In the genomic region with DNA sequence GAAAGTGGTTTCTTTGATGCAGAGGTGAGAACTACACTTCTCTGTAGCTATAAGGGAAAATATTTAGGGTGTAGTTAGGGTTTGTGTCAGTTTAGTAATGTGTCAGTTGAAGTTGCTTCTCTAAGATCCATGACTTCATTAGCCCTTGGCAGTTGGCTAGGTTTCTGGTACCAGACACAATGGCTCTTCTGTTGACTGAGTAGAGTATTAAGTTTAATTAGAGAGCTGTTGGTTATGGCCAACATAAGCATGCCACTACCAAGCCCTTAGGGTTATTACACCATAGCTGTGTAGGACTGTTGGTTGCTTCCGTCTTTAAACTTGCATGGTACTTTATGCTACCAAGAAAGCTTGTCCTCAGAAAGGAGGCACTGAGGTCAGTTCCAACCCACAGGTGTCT, we compare ENCODE assay signal across 22 mouse cellular contexts.
A peak's percentile ranks its signal among the peaks of the same experiment; 100 is the strongest.
DNase-seq lines count a peak whose midpoint lies in the region; ATAC-seq lines count a peak whose summit lies in the region.
"Had no signal": no experiment of that assay in that cellular context is flagged by ENCODE, and none has a peak within 500 bp of the region (broad histone marks: within the 10 kb centered on the region; RNA-seq: fewer than 3 reads in every experiment).

No protein-coding gene starts in this region.

- H3K4me2 ChIP-seq in limb, embryonic 13.5 days (replicated peaks) = no peak overlapping the region
- no peak overlapping the region for H3K4me2 ChIP-seq in limb, embryonic 15.5 days
- H3K4me2 ChIP-seq: embryonic facial prominence, embryonic 12.5 days; forebrain, embryonic 12.5 days had no signal

- no peak overlapping the region for H3K9ac ChIP-seq in limb, embryonic 13.5 days
- H3K9ac ChIP-seq in limb, embryonic 15.5 days = no peak overlapping the region
- H3K9ac ChIP-seq: embryonic facial prominence, embryonic 12.5 days; forebrain, embryonic 12.5 days had no signal

- H3K4me3 ChIP-seq in limb, embryonic 13.5 days = no peak overlapping the region
- no peak overlapping the region for H3K4me3 ChIP-seq in limb, embryonic 15.5 days
- H3K4me3 ChIP-seq: embryonic facial prominence, embryonic 10.5 days; embryonic facial prominence, embryonic 12.5 days; forebrain, embryonic 10.5 days; forebrain, embryonic 12.5 days had no signal

- H3K36me3 ChIP-seq in limb, embryonic 13.5 days = no peaks in the 10 kb centered on the region
- no peaks in the 10 kb centered on the region for H3K36me3 ChIP-seq in limb, embryonic 15.5 days
- H3K36me3 ChIP-seq: embryonic facial prominence, embryonic 10.5 days; embryonic facial prominence, embryonic 12.5 days; forebrain, embryonic 10.5 days; forebrain, embryonic 12.5 days had no signal

- H3K9me3 ChIP-seq in limb, embryonic 13.5 days = no peaks in the 10 kb centered on the region
- no peaks in the 10 kb centered on the region for H3K9me3 ChIP-seq in limb, embryonic 15.5 days
- H3K9me3 ChIP-seq: embryonic facial prominence, embryonic 10.5 days; embryonic facial prominence, embryonic 12.5 days; forebrain, embryonic 10.5 days; forebrain, embryonic 12.5 days had no signal

- H3K4me1 ChIP-seq in limb, embryonic 13.5 days = no peaks in the 10 kb centered on the region
- no peaks in the 10 kb centered on the region for H3K4me1 ChIP-seq in limb, embryonic 15.5 days
- H3K4me1 ChIP-seq: embryonic facial prominence, embryonic 12.5 days; forebrain, embryonic 10.5 days; forebrain, embryonic 12.5 days had no signal

- DNase-seq in Muller cell, postnatal 12 days (ENCODE audit: inconsistent ontology term) = peak; percentile 71
- DNase-seq in fat pad, adult 2 months (ENCODE audit: extremely low read depth, low read depth, low spot score) = peak; percentile 94
- no peak for DNase-seq in layer of hippocampus, adult 18-20 months (ENCODE audit: low spot score in 2 of 2)
- no peak for DNase-seq in cerebellum, adult 9-11 months
- DNase-seq: adrenal gland, adult 8-10 months; adrenal gland, postnatal 14 days; cerebellum, adult 11 months; cerebellum, adult 18-20 months; cerebellum, adult 8-10 months; cerebellum, postnatal 10 days; cerebellum, postnatal 25 days had no signal

- no peak overlapping the region for H3K27ac ChIP-seq in limb, embryonic 13.5 days
- H3K27ac ChIP-seq in limb, embryonic 15.5 days = no peak overlapping the region
- H3K27ac ChIP-seq: embryonic facial prominence, embryonic 10.5 days; embryonic facial prominence, embryonic 12.5 days; forebrain, embryonic 10.5 days; forebrain, embryonic 12.5 days had no signal

- ATAC-seq in limb, embryonic 13.5 days (ENCODE audit: low FRiP score, low read depth) = peak; percentile 64; the same call in 1 of the 2 replicates
- ATAC-seq in limb, embryonic 15.5 days (ENCODE audit: insufficient number of reproducible peaks, low FRiP score, low TSS enrichment, low read depth) = 0 out of 2 replicates have a peak, but pooled peaks have one; percentile 35
- ATAC-seq in megakaryocyte-erythroid progenitor cell, adult 5-6 weeks (replicated peaks; ENCODE audit: low FRiP score, low TSS enrichment, poor library complexity, severe bottlenecking) = no peak
- ATAC-seq: activated CD4-positive, CD25-positive, alpha-beta regulatory T cell, adult 4 months; forebrain, embryonic 14.5 days; forebrain, embryonic 16.5 days; Patski had no signal

- 52% methylated on average over 1 of the region's 1 CpGs for WGBS in limb, embryonic 13.5 days
- 57% methylated on average over 1 of the region's 1 CpGs for WGBS in limb, embryonic 15.5 days

- H3K27me3 ChIP-seq in limb, embryonic 13.5 days = no peaks in the 10 kb centered on the region
- no peaks in the 10 kb centered on the region for H3K27me3 ChIP-seq in limb, embryonic 15.5 days
- H3K27me3 ChIP-seq: embryonic facial prominence, embryonic 12.5 days; forebrain, embryonic 12.5 days had no signal

Comparison
In these comparisons a context has a peak if more than half of its experiments do, and no peak if none do; other contexts are left out.
1. DNase-seq: peak in Muller cell, postnatal 12 days (single experiment) and fat pad, adult 2 months (single experiment); none in layer of hippocampus, adult 18-20 months (0 of 2) and cerebellum, adult 9-11 months (single experiment).